Mouse (Mus musculus) heart, postnatal 0 days (tissue): ENCODE results near the gene Kirrel. TPM values are rescaled to one million over a fixed set of nuclear protein-coding genes. Genes with fewer than 3 reads are reported as not detected.

ENCODE experiments used
- ATAC-seq: fragments of 200-750 bp; cut with Nextera tagmentation; 2 replicates; pipeline ENCODE4 v1.8.0; 2017; ENCODE audit warnings: low read depth, moderate number of reproducible peaks, moderate library complexity; ENCODE audit not compliant: insufficient read depth
- DNase-seq: peaks from one replicate; pipeline ENCODE4 v3.0.0-alpha.2; 2016; ENCODE audit warnings: low spot score
- H3K27ac ChIP-seq: fragments of 300-500 bp; sonication (generic); 2 replicates; pipeline ENCODE4 v1.5.1; 2014; ENCODE audit warnings: low read depth, mild to moderate bottlenecking
- H3K27me3 ChIP-seq: fragments of 300-500 bp; sonication (generic); 2 replicates; pipeline ENCODE4 v1.6.1; 2014; ENCODE audit warnings: low read length, mixed read lengths; ENCODE audit not compliant: control insufficient read depth, insufficient read depth
- H3K36me3 ChIP-seq: fragments of 300-500 bp; sonication (generic); replicated peaks from 2 replicates; pipeline ENCODE4 v1.6.1; 2014; ENCODE audit warnings: low read length, mixed read lengths; ENCODE audit not compliant: control insufficient read depth, insufficient read depth
- H3K4me1 ChIP-seq: fragments of 300-500 bp; sonication (generic); 2 replicates; pipeline ENCODE4 v1.6.1; 2014; ENCODE audit warnings: antibody characterized with exemption; ENCODE audit not compliant: control insufficient read depth, insufficient read depth
- H3K4me2 ChIP-seq: fragments of 300-500 bp; sonication (generic); 2 replicates; pipeline ENCODE4 v1.6.1; 2014; ENCODE audit warnings: low read depth, mild to moderate bottlenecking, low read length, moderate library complexity
- H3K4me3 ChIP-seq: fragments of 300-500 bp; sonication (generic); 2 replicates; pipeline ENCODE4 v1.5.1; 2014; ENCODE audit warnings: low read depth, low read length
- H3K9ac ChIP-seq: fragments of 300-500 bp; sonication (generic); replicated peaks from 2 replicates; pipeline ENCODE4 v1.6.1; 2014; ENCODE audit warnings: low read depth, low read length, mixed read lengths
- H3K9me3 ChIP-seq: fragments of 300-500 bp; sonication (generic); replicated peaks from 2 replicates; pipeline ENCODE4 v1.6.1; 2016; ENCODE audit warnings: low read length; ENCODE audit not compliant: control insufficient read depth
- CTCF ChIP-seq: IDR thresholded peaks from 2 replicates; pipeline ENCODE4 v1.5.1; 2016; ENCODE audit warnings: antibody characterized with exemption, control low read depth, low read depth
- EP300 ChIP-seq: IDR thresholded peaks from 2 replicates; pipeline ENCODE4 v1.6.1; 2016; ENCODE audit warnings: antibody characterized with exemption, low read depth
- WGBS: fragments of 180-500 bp; shearing (Covaris S2); extraction: QIAGEN DNeasy Blood & Tissue Kit; methylation state at CpG from one replicate; pipeline ENCODE4 v1.1.7; 2014; 5-methylcytosine and 5-hydroxymethylcytosine counted together
- polyA plus RNA-seq: library from polyadenylated mRNA; unstranded; fragments of >200 nt; fragmentation: Nextera tagmentation; extraction: Ambion mirVana; gene quantifications from 2 replicates; pipeline ENCODE4 v1.2.1, GENCODE M21; 2015
- total RNA-seq: library from RNA; depleted of rRNA; stranded (reverse); fragments of >200 nt; gene quantifications from 2 replicates; pipeline ENCODE4 v1.2.3, GENCODE M21; 2014; ENCODE audit warnings: low replicate concordance

Kirrel gene
- total and polyA plus RNA-seq, 2 experiments from 2014 or later = 3.5 to 13.9 TPM

DNA sequence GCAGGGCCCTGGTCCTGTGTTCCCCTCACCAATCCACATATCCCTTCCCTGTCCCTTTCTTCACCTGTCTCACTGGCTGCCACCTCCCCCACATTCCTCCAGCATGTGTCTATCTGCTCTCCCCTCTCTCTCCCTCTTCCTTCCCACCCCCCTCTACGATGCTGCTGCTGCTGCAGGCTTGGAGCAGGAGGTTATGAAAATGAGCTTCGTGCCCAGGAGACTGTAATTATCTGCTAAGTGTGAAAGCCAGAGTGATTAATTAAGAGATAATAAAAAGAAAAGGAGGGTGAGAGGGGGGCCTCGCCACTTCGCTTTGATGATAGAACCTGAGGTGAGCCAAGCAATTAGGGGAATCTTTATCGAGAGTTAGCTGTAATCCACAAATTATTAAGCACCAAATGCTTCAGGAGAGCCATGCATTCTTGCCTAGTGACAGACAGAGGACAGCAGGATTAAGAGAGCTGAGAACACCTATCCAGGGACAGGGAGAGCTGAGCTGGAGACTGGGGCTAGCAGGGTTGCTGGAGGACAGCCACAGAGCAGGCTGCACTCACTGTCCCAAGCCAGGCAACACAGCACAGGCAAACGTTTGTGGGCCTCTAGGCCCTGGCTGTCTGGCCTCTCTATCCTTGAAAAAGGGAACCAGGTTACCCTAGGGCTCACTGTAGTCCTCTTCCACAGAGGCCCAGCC, 13.6 kb downstream of the Kirrel start:
- H3K4me2 ChIP-seq = no peak overlapping the region
- no peaks in the 10 kb centered on the region for H3K9me3 ChIP-seq
- H3K36me3 ChIP-seq = no peaks in the 10 kb centered on the region
- ATAC-seq = no peak
- peaks cover 30% of the 10 kb centered on the region for H3K4me1 ChIP-seq
- no peak overlapping the region for H3K27ac ChIP-seq
- no peaks in the 10 kb centered on the region for H3K27me3 ChIP-seq
- H3K4me3 ChIP-seq = no peak overlapping the region
- no peak overlapping the region for H3K9ac ChIP-seq
- TF ChIP-seq CTCF (no peak), EP300 (no peak)
- DNase-seq = no peak
- WGBS = 54% methylated on average over 6 of the region's 6 CpGs

DNA sequence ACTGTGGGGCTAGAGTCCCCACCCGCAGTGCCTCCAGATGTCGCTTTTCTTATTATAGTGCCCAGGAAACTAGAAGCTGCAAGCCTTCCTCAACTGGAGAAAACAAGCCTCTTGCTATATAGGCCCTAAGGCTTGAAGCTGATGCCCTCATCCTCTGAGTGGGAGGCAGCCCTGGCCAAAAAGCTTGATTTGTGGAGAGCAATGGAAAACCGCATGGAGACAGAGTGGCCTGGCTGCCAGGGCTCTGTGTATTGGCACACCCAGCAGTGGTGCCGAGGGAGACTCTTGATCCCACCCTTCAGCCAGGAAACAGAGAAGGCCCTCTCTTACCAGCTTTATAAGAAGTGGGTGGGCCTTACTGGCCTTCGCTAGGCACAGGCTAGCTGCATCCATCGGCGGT, 15.4 kb downstream of the Kirrel start:
- ATAC-seq (no peak), DNase-seq (no peak)
- Histone ChIP-seq H3K27ac (peak overlapping the region; percentile 80; the same call in 1 of the 2 replicates), H3K9me3 (no peaks in the 10 kb centered on the region), H3K4me2 (no peak overlapping the region), H3K36me3 (no peaks in the 10 kb centered on the region), H3K4me1 (peaks cover 24% of the 10 kb centered on the region), H3K27me3 (no peaks in the 10 kb centered on the region), H3K9ac (no peak overlapping the region), H3K4me3 (no peak overlapping the region)
- WGBS = 65% methylated on average over 7 of the region's 7 CpGs
- TF ChIP-seq CTCF (no peak), EP300 (no peak)

- Histone ChIP-seq H3K27me3 (no peaks in the 10 kb centered on the region), H3K4me3 (no peak overlapping the region), H3K27ac (peak overlapping the region; percentile 80), H3K4me1 (peaks cover 32% of the 10 kb centered on the region), H3K4me2 (peak overlapping the region; percentile 14; the same call in 1 of the 2 replicates), H3K9me3 (no peaks in the 10 kb centered on the region), H3K36me3 (no peaks in the 10 kb centered on the region), H3K9ac (peak overlapping the region; percentile 47)
- TF ChIP-seq CTCF = no peak
- TF ChIP-seq EP300 = no peak
- DNase-seq (peak; percentile 72), ATAC-seq (0 out of 2 replicates have a peak, but pooled peaks have one; percentile 27)
- 19% methylated on average over 12 of the region's 12 CpGs for WGBS
These were observed 16.7 kb downstream of the Kirrel start for GRCm38 (mm10) chr3:87157767-87158291.

GRCm38 (mm10) chr3:87157297-87157696, 17.2 kb downstream of the Kirrel start:
- 54% methylated on average over 6 of the region's 6 CpGs for whole genome bisulfite sequencing
- peak overlapping the region; percentile 47; the same call in 1 of the 2 replicates for H3K9ac ChIP-seq
- ATAC-seq = no peak

DNA sequence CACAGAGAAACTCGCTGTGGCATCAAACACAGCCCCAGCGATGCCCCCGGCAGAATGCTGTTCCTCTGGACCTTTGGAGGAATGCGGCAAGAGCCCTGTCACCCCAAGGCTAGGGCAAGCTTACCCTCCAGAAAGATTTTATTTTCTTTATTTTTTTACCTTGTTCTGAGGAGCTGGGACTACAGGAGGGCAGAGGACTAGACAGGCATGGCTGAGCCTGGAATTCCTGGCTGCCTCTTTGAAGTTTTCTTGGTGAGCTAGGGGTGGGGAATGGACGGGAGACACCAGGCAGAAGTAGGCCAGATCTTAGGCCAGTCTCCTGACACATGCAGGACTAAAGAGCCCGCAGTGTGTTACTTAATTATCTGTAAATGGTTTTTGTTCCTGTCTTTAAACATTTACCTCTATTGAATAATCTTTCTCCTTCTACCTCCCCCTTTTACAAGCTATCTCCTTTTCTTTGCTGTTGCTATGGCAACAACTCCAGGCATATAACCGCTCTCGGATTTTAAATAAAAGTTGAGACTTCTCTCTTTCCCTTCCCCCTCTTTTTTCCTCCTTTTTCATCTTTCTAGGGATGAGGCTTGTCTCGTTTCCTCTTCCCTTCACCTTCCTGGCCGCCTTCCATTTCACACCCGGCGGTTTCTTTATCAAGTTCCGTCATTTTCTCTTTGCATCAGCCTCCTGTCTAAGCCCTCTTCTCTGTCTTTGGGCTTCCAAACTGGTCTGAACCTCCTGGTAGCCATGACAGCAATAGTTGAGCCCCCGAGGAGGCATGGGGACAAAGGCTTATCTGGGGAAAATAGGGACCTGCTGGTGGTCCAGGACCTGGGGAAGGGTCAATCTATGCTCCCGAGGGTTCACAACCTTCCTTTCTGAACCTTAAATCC, 19.9 kb downstream of the Kirrel start:
- Histone ChIP-seq H3K27ac (no peak overlapping the region), H3K4me1 (peaks cover 62% of the 10 kb centered on the region), H3K4me3 (no peak overlapping the region), H3K36me3 (no peaks in the 10 kb centered on the region), H3K9ac (no peak overlapping the region), H3K4me2 (no peak overlapping the region), H3K27me3 (no peaks in the 10 kb centered on the region), H3K9me3 (no peaks in the 10 kb centered on the region)
- ATAC-seq (no peak), DNase-seq (no peak)
- no peak for TF ChIP-seq EP300
- no peak for TF ChIP-seq CTCF
- WGBS = 49% methylated on average over 15 of the region's 15 CpGs

More at GRCm38 (mm10) chr3:87157297-87157696, 17.2 kb downstream of the Kirrel start:
- Histone ChIP-seq H3K9me3 (no peaks in the 10 kb centered on the region), H3K4me3 (no peak overlapping the region), H3K36me3 (no peaks in the 10 kb centered on the region), H3K4me1 (peaks cover 37% of the 10 kb centered on the region), H3K27me3 (no peaks in the 10 kb centered on the region), H3K4me2 (no peak overlapping the region), H3K27ac (peak overlapping the region; percentile 80)
- no peak for TF ChIP-seq CTCF
- TF ChIP-seq EP300 = no peak
- DNase-seq = no peak
